Mouse (Mus musculus): ENCODE results near the gene Tas2r134. TPM values are rescaled to one million over a fixed set of nuclear protein-coding genes. Genes with fewer than 3 reads are reported as not detected.

Gene Tas2r134
- polyA plus RNA-seq (2012; rRNA removed) = not detected in 2 replicates

- no peak within 1 kb of the TSS for H3K4me3 ChIP-seq (replicated peaks; ENCODE audit: extremely low read depth, low read depth, low read length)
- 84% methylated on average over 4 of the region's 4 CpGs for WGBS
- TF ChIP-seq CTCF (IDR thresholded peaks at IDR 0.05; ENCODE audit: insufficient read depth, low read length) (no peak), POLR2A (IDR thresholded peaks at IDR 0.05; ENCODE audit: borderline replicate concordance, extremely low read depth, low read depth, low read length) (no peak)
Measured at GRCm38 (mm10) chr2:51627211-51627610, at the start of gene Tas2r134. Gene Tas2r134, plus strand, starts transcription at chr2:51627511.

GRCm38 (mm10) chr2:51579767-51580166 is 47.5 kb upstream of the Tas2r134 start:
- WGBS = 71% methylated on average over 5 of the region's 5 CpGs
- no peak for DNase-seq
- TF ChIP-seq POLR2A (IDR thresholded peaks at IDR 0.05; ENCODE audit: borderline replicate concordance, extremely low read depth, low read depth, low read length) = no peak
- TF ChIP-seq CTCF (IDR thresholded peaks at IDR 0.05; ENCODE audit: insufficient read depth, low read length) = no peak
- no peak overlapping the region for H3K4me3 ChIP-seq (replicated peaks; ENCODE audit: extremely low read depth, low read depth, low read length)
- no peaks in the 10 kb centered on the region for H3K4me1 ChIP-seq (ENCODE audit: control insufficient read depth, insufficient read depth, low read length)

More at GRCm38 (mm10) chr2:51627211-51627610, at the start of gene Tas2r134:
- no peaks in the 10 kb centered on the region for H3K4me1 ChIP-seq (ENCODE audit: control insufficient read depth, insufficient read depth, low read length)
- DNase-seq = no peak

GRCm38 (mm10) chr2:51584050-51585046 is 43.0 kb upstream of the Tas2r134 start:
- no peak for TF ChIP-seq CTCF (IDR thresholded peaks at IDR 0.05; ENCODE audit: insufficient read depth, low read length)
- no peak for TF ChIP-seq POLR2A (IDR thresholded peaks at IDR 0.05; ENCODE audit: borderline replicate concordance, extremely low read depth, low read depth, low read length)
- WGBS = 84% methylated on average over 9 of the region's 9 CpGs

GRCm38 (mm10) chr2:51588336-51588735 is 39.0 kb upstream of the Tas2r134 start:
- Histone ChIP-seq H3K4me1 (ENCODE audit: control insufficient read depth, insufficient read depth, low read length) (no peaks in the 10 kb centered on the region), H3K4me3 (replicated peaks; ENCODE audit: extremely low read depth, low read depth, low read length) (no peak overlapping the region)
- WGBS = 74% methylated on average over 4 of the region's 4 CpGs
- TF ChIP-seq POLR2A (IDR thresholded peaks at IDR 0.05; ENCODE audit: borderline replicate concordance, extremely low read depth, low read depth, low read length) (no peak), CTCF (IDR thresholded peaks at IDR 0.05; ENCODE audit: insufficient read depth, low read length) (no peak)
- no peak for DNase-seq

More at GRCm38 (mm10) chr2:51584050-51585046, 43.0 kb upstream of the Tas2r134 start:
- DNase-seq = no peak
- H3K4me1 ChIP-seq (ENCODE audit: control insufficient read depth, insufficient read depth, low read length) = no peaks in the 10 kb centered on the region
- H3K4me3 ChIP-seq (replicated peaks; ENCODE audit: extremely low read depth, low read depth, low read length) = no peak overlapping the region

- TF ChIP-seq CTCF (IDR thresholded peaks at IDR 0.05; ENCODE audit: insufficient read depth, low read length) (peak; percentile 20; the same call in 1 of the 2 replicates), POLR2A (IDR thresholded peaks at IDR 0.05; ENCODE audit: borderline replicate concordance, extremely low read depth, low read depth, low read length) (no peak)
- Histone ChIP-seq H3K4me3 (replicated peaks; ENCODE audit: extremely low read depth, low read depth, low read length) (no peak overlapping the region), H3K4me1 (ENCODE audit: control insufficient read depth, insufficient read depth, low read length) (no peaks in the 10 kb centered on the region)
- DNase-seq = no peak
- WGBS = 85% methylated on average over 6 of the region's 6 CpGs
Measured at GRCm38 (mm10) chr2:51588895-51589294, 38.4 kb upstream of the Tas2r134 start.

- WGBS = 64% methylated on average over 1 of the region's 1 CpGs
- TF ChIP-seq POLR2A (IDR thresholded peaks at IDR 0.05; ENCODE audit: borderline replicate concordance, extremely low read depth, low read depth, low read length) = no peak
- no peak for TF ChIP-seq CTCF (IDR thresholded peaks at IDR 0.05; ENCODE audit: insufficient read depth, low read length)
- DNase-seq = no peak
- H3K4me1 ChIP-seq (ENCODE audit: control insufficient read depth, insufficient read depth, low read length) = no peaks in the 10 kb centered on the region
- no peak overlapping the region for H3K4me3 ChIP-seq (replicated peaks; ENCODE audit: extremely low read depth, low read depth, low read length)
Measured at GRCm38 (mm10) chr2:51589627-51590026, 37.7 kb upstream of the Tas2r134 start.

- TF ChIP-seq CTCF (IDR thresholded peaks at IDR 0.05; ENCODE audit: insufficient read depth, low read length) (no peak), POLR2A (IDR thresholded peaks at IDR 0.05; ENCODE audit: borderline replicate concordance, extremely low read depth, low read depth, low read length) (no peak)
- Histone ChIP-seq H3K4me3 (replicated peaks; ENCODE audit: extremely low read depth, low read depth, low read length) (no peak overlapping the region), H3K4me1 (ENCODE audit: control insufficient read depth, insufficient read depth, low read length) (no peaks in the 10 kb centered on the region)
- DNase-seq = no peak
- WGBS = 80% methylated on average over 8 of the region's 8 CpGs
Measured at GRCm38 (mm10) chr2:51590308-51590707, 37.0 kb upstream of the Tas2r134 start.

GRCm38 (mm10) chr2:51592157-51592556 is 35.2 kb upstream of the Tas2r134 start:
- Histone ChIP-seq H3K4me3 (replicated peaks; ENCODE audit: extremely low read depth, low read depth, low read length) (no peak overlapping the region), H3K4me1 (ENCODE audit: control insufficient read depth, insufficient read depth, low read length) (no peaks in the 10 kb centered on the region)
- TF ChIP-seq POLR2A (IDR thresholded peaks at IDR 0.05; ENCODE audit: borderline replicate concordance, extremely low read depth, low read depth, low read length) = no peak
- no peak for TF ChIP-seq CTCF (IDR thresholded peaks at IDR 0.05; ENCODE audit: insufficient read depth, low read length)
- DNase-seq = no peak

GRCm38 (mm10) chr2:51599473-51600201 is 27.7 kb upstream of the Tas2r134 start:
- no peak for DNase-seq

More at GRCm38 (mm10) chr2:51599473-51600201, 27.7 kb upstream of the Tas2r134 start:
- TF ChIP-seq CTCF (IDR thresholded peaks at IDR 0.05; ENCODE audit: insufficient read depth, low read length) (no peak), POLR2A (IDR thresholded peaks at IDR 0.05; ENCODE audit: borderline replicate concordance, extremely low read depth, low read depth, low read length) (no peak)
- Histone ChIP-seq H3K4me1 (ENCODE audit: control insufficient read depth, insufficient read depth, low read length) (no peaks in the 10 kb centered on the region), H3K4me3 (replicated peaks; ENCODE audit: extremely low read depth, low read depth, low read length) (no peak overlapping the region)
- 68% methylated on average over 19 of the region's 19 CpGs for WGBS
